Mouse (Mus musculus): ENCODE data around the gene Mapk13. TPM values are rescaled to one million over a fixed set of nuclear protein-coding genes. Genes with fewer than 3 reads are reported as not detected.
"Not testable (repeated sequence)": the region's sequence is repeated elsewhere in the genome, so short reads cannot be mapped to it uniquely, and the experiment has no call there.

Gene Mapk13
- total RNA-seq, 1 experiment from 2014 or later, result 241 TPM

DNA sequence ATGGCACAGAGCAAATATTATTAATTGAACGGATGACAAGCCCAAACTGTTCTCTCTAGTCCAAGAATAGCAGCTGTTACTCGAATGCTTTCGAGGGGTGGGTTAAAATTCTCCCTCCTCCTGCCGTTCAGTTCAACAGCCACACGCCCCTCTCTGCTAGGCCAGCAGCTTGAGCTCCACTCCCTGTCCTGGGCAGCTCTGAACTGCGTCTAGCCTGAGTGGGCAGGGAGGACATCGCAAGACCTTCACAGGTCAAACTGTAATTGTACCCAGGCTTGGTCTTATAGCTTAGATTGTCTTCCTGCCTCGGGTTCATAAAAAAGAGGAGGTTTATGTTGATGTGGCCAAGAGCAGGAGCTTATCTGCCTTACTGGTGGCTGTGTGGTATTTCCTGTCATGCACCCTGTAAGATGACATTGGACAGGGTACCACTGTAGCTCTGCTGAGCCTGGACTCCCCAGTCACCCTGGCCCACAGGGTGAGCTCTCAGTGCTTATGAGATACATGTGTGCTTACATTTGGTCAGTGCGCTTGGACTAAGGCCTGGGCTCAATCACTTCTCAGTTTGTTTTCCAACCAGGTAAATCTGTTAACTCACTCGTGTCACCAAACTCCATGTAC lies 46.4 kb downstream of the Mapk13 start:
- DNase-seq, result no peak

GRCm38 (mm10) chr17:28816326-28816725 lies 47.2 kb downstream of the Mapk13 start:
- not testable (repeated sequence) for DNase-seq

- DNase-seq, result no peak
Observed at GRCm38 (mm10) chr17:28816875-28817811, 48.0 kb downstream of the Mapk13 start.

DNA sequence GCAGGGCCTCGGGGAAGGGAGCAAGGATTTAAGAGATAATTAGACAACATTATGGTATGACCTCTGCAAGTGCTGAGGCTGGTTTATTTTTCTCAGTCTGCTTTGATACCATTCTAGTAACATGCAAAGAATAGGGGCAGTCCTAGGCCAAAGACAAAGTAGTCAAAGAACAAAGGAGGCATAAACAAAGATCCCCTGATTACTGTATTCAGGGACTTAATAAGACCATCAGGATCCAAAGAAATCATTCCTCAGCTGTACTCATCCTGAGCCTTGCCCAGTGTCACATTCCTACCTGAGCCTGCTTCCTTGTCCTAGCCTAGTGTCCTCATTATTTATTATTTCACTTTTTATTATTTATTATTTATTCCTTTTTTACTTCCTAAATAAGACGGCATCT lies 51.1 kb downstream of the Mapk13 start:
- DNase-seq, result no peak

- DNase-seq, result no peak
Observed at GRCm38 (mm10) chr17:28823004-28823745, 54.1 kb downstream of the Mapk13 start.

- peak; percentile 37 for DNase-seq
Observed at GRCm38 (mm10) chr17:28823749-28824148, 54.7 kb downstream of the Mapk13 start.

- DNase-seq, result no peak
Observed at GRCm38 (mm10) chr17:28824896-28825295, 55.8 kb downstream of the Mapk13 start.

GRCm38 (mm10) chr17:28825359-28826041 lies 56.4 kb downstream of the Mapk13 start:
- no peak for DNase-seq

DNA sequence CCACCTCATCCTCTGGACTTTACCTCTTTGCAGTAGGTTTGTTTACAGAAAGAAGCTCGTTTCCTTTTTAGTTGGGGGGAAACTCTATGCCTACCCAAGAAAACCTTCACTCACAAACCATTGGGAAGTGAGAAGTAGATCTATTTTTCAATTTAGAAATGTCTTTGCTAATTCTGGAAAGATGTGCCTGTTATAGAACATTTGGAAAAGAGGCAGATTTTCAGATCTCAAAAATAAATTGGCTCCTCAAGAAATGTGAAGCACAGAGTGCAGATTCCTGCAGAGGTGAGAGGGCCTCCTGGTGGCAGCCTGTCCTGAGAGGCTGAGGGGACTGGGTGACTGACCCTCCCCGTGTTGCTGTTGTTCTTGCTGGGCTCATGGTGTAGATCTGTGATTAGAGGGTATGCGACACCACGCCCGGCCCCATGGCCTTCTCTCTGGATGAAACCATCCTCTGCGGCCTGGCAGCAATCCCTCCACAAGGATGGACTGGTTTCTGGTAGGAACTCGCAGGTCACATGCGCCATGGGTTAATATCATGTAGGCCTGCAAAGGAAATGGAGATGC lies 58.7 kb downstream of the Mapk13 start:
- DNase-seq, result no peak

DNA sequence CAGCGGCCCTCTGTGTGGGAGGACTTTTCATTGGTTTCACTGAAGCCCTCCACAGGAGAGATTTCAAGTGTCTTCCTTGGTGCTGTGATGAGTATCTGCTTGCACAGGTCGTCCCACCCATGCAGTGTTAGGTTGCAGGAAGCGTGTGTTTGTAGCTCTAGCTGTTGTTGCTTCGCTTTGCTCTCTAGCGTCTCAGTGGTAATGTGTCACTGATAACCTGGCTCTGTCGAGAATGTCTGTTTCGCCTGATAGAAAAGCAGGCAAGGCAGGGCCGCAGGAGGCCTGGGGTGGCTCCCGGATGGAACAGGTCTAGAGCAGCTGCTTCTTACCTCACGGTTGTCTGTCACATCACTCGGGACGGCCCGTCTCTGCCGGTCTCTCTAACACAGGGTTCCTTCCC lies 60.0 kb downstream of the Mapk13 start:
- DNase-seq, result no peak

Other genes starting within 250 kb of the Mapk13 start
- gene Armc12, start 238.5 kb upstream of the Mapk13 start, total RNA-seq (2021), result not detected in 2 replicates
- not detected in 2 replicates for gene Clpsl2, start 219.9 kb upstream of the Mapk13 start, total RNA-seq (2021)
- not detected in 2 replicates for gene Clps, start 208.5 kb upstream of the Mapk13 start, total RNA-seq (2021)
- gene Lhfpl5, start 193.7 kb upstream of the Mapk13 start, total RNA-seq (2021), result 1.9 and 2.2 TPM in 2 replicates
- 60.9 and 76.5 TPM in 2 replicates for gene Srpk1, start 146.6 kb upstream of the Mapk13 start, total RNA-seq (2021)
- gene Slc26a8, start 79.1 kb upstream of the Mapk13 start, total RNA-seq (2021), result 1.9 TPM in 1 of 2 replicates, not detected in the other
- 82.6 and 88.6 TPM in 2 replicates for gene Mapk14, start 78.0 kb upstream of the Mapk13 start, total RNA-seq (2021)
- 1.7 and 2.2 TPM in 2 replicates for gene AC170998.1, start 43.2 kb upstream of the Mapk13 start, total RNA-seq (2021)
- 91.3 and 122 TPM in 2 replicates for gene Brpf3, start 31.8 kb downstream of the Mapk13 start, total RNA-seq (2021)
- 0.09 TPM in 1 of 2 replicates, not detected in the other for gene Pnpla1, start 89.1 kb downstream of the Mapk13 start, total RNA-seq (2021)
- gene 4930539E08Rik, start 146.0 kb downstream of the Mapk13 start, total RNA-seq (2021), result not detected in 2 replicates
- gene Pxt1, start 174.5 kb downstream of the Mapk13 start, total RNA-seq (2021), result not detected in 2 replicates
- gene Kctd20, start 182.7 kb downstream of the Mapk13 start, total RNA-seq (2021), result 47.8 and 69.8 TPM in 2 replicates
- gene Stk38, start 238.7 kb downstream of the Mapk13 start, total RNA-seq (2021), result 79.5 TPM in 2 replicates

All from adrenal gland, postnatal 25 days (tissue).